Mouse (Mus musculus) bone marrow, adult 2 months (tissue): ENCODE results near the gene Calm2.

Experiments
- CTCF ChIP-seq: fragments of 200-500 bp; IDR thresholded peaks from 2 replicates; pipeline ENCODE4 v1.5.1; 2011; ENCODE audit warnings: low read length, control low read depth; ENCODE audit not compliant: control insufficient read depth, insufficient read depth
- POLR2A ChIP-seq: fragments of 200-500 bp; IDR thresholded peaks from 2 replicates; pipeline ENCODE4 v1.6.1; 2011; ENCODE audit warnings: low read depth, mild to moderate bottlenecking, control low read depth, low read length, borderline replicate concordance; ENCODE audit not compliant: control insufficient read depth

GRCm38 (mm10) chr17:87391242-87391641 lies 55.5 kb downstream of the Calm2 start:
- TF ChIP-seq CTCF: no peak
- no peak for TF ChIP-seq POLR2A
